Mouse (Mus musculus) intestine, embryonic 16.5 days (tissue): ENCODE results near the gene Serpinb9. TPM values are rescaled to one million over a fixed set of nuclear protein-coding genes. Genes with fewer than 3 reads are reported as not detected.
"Not testable (repeated sequence)": the region's sequence is repeated elsewhere in the genome, so short reads cannot be mapped to it uniquely, and the experiment has no call there.

Experiments used
- ATAC-seq: fragments of 200-750 bp; cut with Nextera tagmentation; 2 replicates; pipeline ENCODE4 v1.8.0; 2017; ENCODE audit warnings: moderate TSS enrichment, moderate library complexity
- H3K27ac ChIP-seq: fragments of 300-500 bp; sonication (generic); 2 replicates; pipeline ENCODE4 v1.5.1; 2014; ENCODE audit warnings: mild to moderate bottlenecking, low read length
- H3K27me3 ChIP-seq: fragments of 300-500 bp; sonication (generic); replicated peaks from 2 replicates; pipeline ENCODE4 v1.6.1; 2014; ENCODE audit warnings: low read length, control low read depth, mixed read lengths; ENCODE audit not compliant: control insufficient read depth, insufficient read depth
- H3K36me3 ChIP-seq: fragments of 300-500 bp; sonication (generic); 2 replicates; pipeline ENCODE4 v1.6.1; 2014; ENCODE audit warnings: low read length, control low read depth; ENCODE audit not compliant: control insufficient read depth, insufficient read depth
- H3K4me1 ChIP-seq: fragments of 300-500 bp; sonication (generic); 2 replicates; pipeline ENCODE4 v1.6.1; 2014; ENCODE audit warnings: low read length, control low read depth, mixed read lengths; ENCODE audit not compliant: control insufficient read depth, insufficient read depth
- H3K4me2 ChIP-seq: fragments of 300-500 bp; sonication (generic); 2 replicates; pipeline ENCODE4 v1.6.1; 2014; ENCODE audit warnings: low read depth, low read length, control low read depth
- H3K4me3 ChIP-seq: fragments of 300-500 bp; sonication (generic); 2 replicates; pipeline ENCODE4 v1.5.1; 2014; ENCODE audit warnings: mild to moderate bottlenecking, low read length
- H3K9ac ChIP-seq: fragments of 300-500 bp; sonication (generic); 2 replicates; pipeline ENCODE4 v1.6.1; 2014; ENCODE audit warnings: low read depth, low read length
- H3K9me3 ChIP-seq: fragments of 300-500 bp; sonication (generic); 2 replicates; pipeline ENCODE4 v1.6.1; 2016; ENCODE audit warnings: low read length, control low read depth; ENCODE audit not compliant: control insufficient read depth
- WGBS: fragments of 180-500 bp; shearing (Covaris S2); extraction: QIAGEN DNeasy Blood & Tissue Kit; methylation state at CpG from one replicate; pipeline ENCODE4 v1.1.7; 2014; 5-methylcytosine and 5-hydroxymethylcytosine counted together
- polyA plus RNA-seq: library from polyadenylated mRNA; unstranded; fragments of >200 nt; fragmentation: Nextera tagmentation; extraction: Ambion mirVana; gene quantifications from 2 replicates; pipeline ENCODE4 v1.2.1, GENCODE M21; 2015

Gene Serpinb9
- polyA plus RNA-seq = 7.3 and 7.4 TPM in 2 replicates

GRCm38 (mm10) chr13:33002950-33003349, at the start of gene Serpinb9:
Gene Serpinb9, plus strand, starts transcription at chr13:33003250.
- H3K4me3 ChIP-seq = peak within 1 kb of the TSS; percentile 48
- 91% methylated on average over 3 of the region's 3 CpGs for WGBS
- peak within 1 kb of the TSS; percentile 63 for H3K9ac ChIP-seq
- H3K9me3 ChIP-seq = no peaks in the 10 kb centered on the region
- peak within 1 kb of the TSS; percentile 88 for H3K27ac ChIP-seq
- peak within 1 kb of the TSS; percentile 74 for H3K4me2 ChIP-seq
- no peak for ATAC-seq
- no peaks in the 10 kb centered on the region for H3K27me3 ChIP-seq
- peaks cover 8% of the 10 kb centered on the region for H3K4me1 ChIP-seq
- no peaks in the 10 kb centered on the region for H3K36me3 ChIP-seq

GRCm38 (mm10) chr13:32956537-32956936, 46.5 kb upstream of the Serpinb9 start:
- no peaks in the 10 kb centered on the region for H3K36me3 ChIP-seq
- no peak overlapping the region for H3K9ac ChIP-seq
- 49% methylated on average over 4 of the region's 4 CpGs for WGBS
- no peaks in the 10 kb centered on the region for H3K4me1 ChIP-seq
- ATAC-seq = no peak
- H3K27ac ChIP-seq = no peak overlapping the region
- no peaks in the 10 kb centered on the region for H3K27me3 ChIP-seq
- no peaks in the 10 kb centered on the region; the same call in 1 of the 2 replicates for H3K9me3 ChIP-seq
- no peak overlapping the region for H3K4me3 ChIP-seq
- no peak overlapping the region for H3K4me2 ChIP-seq

- WGBS = 47% methylated on average over 4 of the region's 4 CpGs
- H3K27ac ChIP-seq = no peak overlapping the region
- H3K4me1 ChIP-seq = no peaks in the 10 kb centered on the region
- no peak overlapping the region for H3K4me3 ChIP-seq
- H3K27me3 ChIP-seq = no peaks in the 10 kb centered on the region
- H3K9me3 ChIP-seq = no peaks in the 10 kb centered on the region; the same call in 1 of the 2 replicates
- H3K9ac ChIP-seq = no peak overlapping the region
- no peaks in the 10 kb centered on the region for H3K36me3 ChIP-seq
- ATAC-seq = no peak
- no peak overlapping the region for H3K4me2 ChIP-seq
These were observed 45.1 kb upstream of the Serpinb9 start for GRCm38 (mm10) chr13:32957917-32958316.

- not testable (repeated sequence) for ATAC-seq, H3K4me1 ChIP-seq, H3K36me3 ChIP-seq, H3K27ac ChIP-seq, H3K4me3 ChIP-seq, H3K9me3 ChIP-seq, H3K27me3 ChIP-seq, H3K4me2 ChIP-seq, H3K9ac ChIP-seq
- 71% methylated on average over 7 of the region's 7 CpGs for WGBS
These were observed 44.5 kb upstream of the Serpinb9 start for GRCm38 (mm10) chr13:32958521-32958920.

GRCm38 (mm10) chr13:32963990-32964753, 38.9 kb upstream of the Serpinb9 start:
- Histone ChIP-seq H3K4me1 (peaks cover 7% of the 10 kb centered on the region), H3K27me3 (no peaks in the 10 kb centered on the region), H3K4me3 (no peak overlapping the region), H3K9ac (no peak overlapping the region), H3K36me3 (no peaks in the 10 kb centered on the region), H3K27ac (no peak overlapping the region), H3K4me2 (no peak overlapping the region), H3K9me3 (no peaks in the 10 kb centered on the region)
- 51% methylated on average over 9 of the region's 9 CpGs for WGBS
- peak; percentile 31 for ATAC-seq

- Histone ChIP-seq H3K9me3 (no peaks in the 10 kb centered on the region), H3K4me1 (peaks cover 7% of the 10 kb centered on the region), H3K27ac (no peak within 1 kb of the TSS), H3K9ac (peak within 1 kb of the TSS; percentile 60), H3K4me3 (peak within 1 kb of the TSS; percentile 36), H3K4me2 (peak within 1 kb of the TSS; percentile 53), H3K27me3 (no peaks in the 10 kb centered on the region), H3K36me3 (no peaks in the 10 kb centered on the region)
- 40% methylated on average over 16 of the region's 16 CpGs for WGBS
- ATAC-seq = peak; percentile 48
These were observed 37.9 kb upstream of the Serpinb9 start, which contains the start of gene Serpinb6b for GRCm38 (mm10) chr13:32964989-32965811. Gene Serpinb6b, plus strand, starts transcription at chr13:32965209.

- H3K4me2 ChIP-seq = no peak overlapping the region
- H3K27me3 ChIP-seq = no peaks in the 10 kb centered on the region
- no peak overlapping the region for H3K4me3 ChIP-seq
- H3K27ac ChIP-seq = no peak overlapping the region
- peaks cover 7% of the 10 kb centered on the region for H3K4me1 ChIP-seq
- no peaks in the 10 kb centered on the region for H3K9me3 ChIP-seq
- WGBS = 65% methylated on average over 5 of the region's 5 CpGs
- H3K36me3 ChIP-seq = no peaks in the 10 kb centered on the region
- ATAC-seq = no peak
- no peak overlapping the region for H3K9ac ChIP-seq
These were observed 36.9 kb upstream of the Serpinb9 start for GRCm38 (mm10) chr13:32966116-32966515.

GRCm38 (mm10) chr13:32967233-32967632, 35.8 kb upstream of the Serpinb9 start:
- H3K9ac ChIP-seq = no peak overlapping the region
- H3K27me3 ChIP-seq = no peaks in the 10 kb centered on the region
- no peak overlapping the region for H3K4me2 ChIP-seq
- no peak overlapping the region for H3K27ac ChIP-seq
- H3K36me3 ChIP-seq = no peaks in the 10 kb centered on the region
- no peaks in the 10 kb centered on the region for H3K9me3 ChIP-seq
- ATAC-seq = no peak
- no peak overlapping the region for H3K4me3 ChIP-seq
- H3K4me1 ChIP-seq = peaks cover 7% of the 10 kb centered on the region

GRCm38 (mm10) chr13:32968353-32968984, 34.6 kb upstream of the Serpinb9 start:
- peak; percentile 86 for ATAC-seq
- no peaks in the 10 kb centered on the region for H3K27me3 ChIP-seq
- 78% methylated on average over 5 of the region's 5 CpGs for WGBS
- no peaks in the 10 kb centered on the region for H3K9me3 ChIP-seq
- no peak overlapping the region for H3K9ac ChIP-seq
- H3K36me3 ChIP-seq = no peaks in the 10 kb centered on the region
- no peak overlapping the region for H3K27ac ChIP-seq
- H3K4me3 ChIP-seq = no peak overlapping the region
- H3K4me2 ChIP-seq = no peak overlapping the region
- peaks cover 7% of the 10 kb centered on the region for H3K4me1 ChIP-seq
